Mouse (Mus musculus): ENCODE results near the gene Enho.
"Not testable (repeated sequence)": the region's sequence is repeated elsewhere in the genome, so short reads cannot be mapped to it uniquely, and the experiment has no call there.

DNA sequence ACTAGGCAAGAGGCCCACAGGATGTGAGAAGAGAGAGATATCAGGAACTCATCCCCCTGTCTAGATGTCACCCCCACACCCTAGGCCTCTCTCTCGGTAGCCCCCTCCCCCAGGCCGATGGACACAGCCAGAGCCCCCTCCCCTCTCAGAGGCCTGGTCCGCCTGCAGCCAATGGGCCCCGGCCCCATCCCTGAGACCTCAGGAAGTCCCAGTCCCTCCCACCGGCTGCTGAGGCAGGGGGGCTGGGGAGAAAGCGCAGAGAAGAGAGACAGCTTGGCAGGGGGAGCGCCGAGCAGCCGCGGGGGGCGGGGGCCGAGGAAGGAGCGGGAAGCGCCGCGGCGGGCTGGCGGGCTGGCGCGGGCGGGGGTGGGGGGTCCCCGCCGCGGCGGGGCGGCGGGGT, 43.2 kb upstream of the Enho start:
- not testable (repeated sequence) for TF ChIP-seq GATA1 (IDR thresholded peaks at IDR 0.05; ENCODE audit: borderline replicate concordance, low read length); FLI1 (IDR thresholded peaks at IDR 0.05; ENCODE audit: low read length)

Data from megakaryocyte, embryonic 14.5 days (primary cell).